Mouse (Mus musculus): Measurements from ENCODE around the gene Lrrc49. TPM values are rescaled to one million over a fixed set of nuclear protein-coding genes. Genes with fewer than 3 reads are reported as not detected.

The Lrrc49 gene
- total RNA-seq, 2 experiments from 2014 or later = 2.5 to 3.2 TPM

DNA sequence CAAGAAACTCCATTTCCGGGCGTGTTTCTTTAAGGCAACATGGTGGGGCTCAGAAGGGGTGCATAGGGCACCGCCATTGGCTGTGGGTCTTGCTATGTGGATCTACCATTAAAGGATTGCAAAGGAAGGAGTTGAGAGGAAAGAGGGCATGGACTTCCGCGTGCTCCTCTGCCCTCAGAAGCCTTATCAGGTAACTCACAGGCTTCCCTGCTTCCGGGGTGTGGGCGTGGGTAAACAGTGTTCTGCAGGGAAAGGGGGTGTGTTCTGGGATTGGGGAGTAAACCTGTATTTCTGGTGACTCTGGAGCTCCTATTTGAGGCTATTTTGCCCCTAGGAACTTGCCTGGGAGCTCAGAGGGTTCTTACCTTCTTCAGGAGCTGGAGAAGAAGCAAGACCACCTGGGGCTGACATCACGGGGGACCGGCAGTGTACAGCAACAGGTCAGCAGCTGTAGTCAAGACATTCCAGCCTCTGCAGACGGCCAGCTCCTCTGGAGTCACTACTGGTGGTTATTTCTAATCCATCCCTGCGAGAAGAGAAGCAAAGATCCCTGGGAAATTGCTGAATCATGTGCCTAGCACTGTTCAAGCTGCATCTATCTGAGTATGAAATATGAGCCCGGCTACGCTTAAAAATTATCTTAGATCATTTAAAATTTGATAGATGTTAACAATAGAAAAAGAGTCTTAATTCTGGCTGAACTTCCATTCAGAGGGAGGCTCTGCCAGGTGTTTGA, 142.4 kb downstream of the Lrrc49 start:
- no peak overlapping the region for H3K4me3 ChIP-seq
- DNase-seq = no peak
- intact Hi-C loops (cut with DNase I) = no loop called here
- H3K27ac ChIP-seq = no peak overlapping the region
- no peak for TF ChIP-seq CTCF (IDR thresholded peaks at IDR 0.05)

DNA sequence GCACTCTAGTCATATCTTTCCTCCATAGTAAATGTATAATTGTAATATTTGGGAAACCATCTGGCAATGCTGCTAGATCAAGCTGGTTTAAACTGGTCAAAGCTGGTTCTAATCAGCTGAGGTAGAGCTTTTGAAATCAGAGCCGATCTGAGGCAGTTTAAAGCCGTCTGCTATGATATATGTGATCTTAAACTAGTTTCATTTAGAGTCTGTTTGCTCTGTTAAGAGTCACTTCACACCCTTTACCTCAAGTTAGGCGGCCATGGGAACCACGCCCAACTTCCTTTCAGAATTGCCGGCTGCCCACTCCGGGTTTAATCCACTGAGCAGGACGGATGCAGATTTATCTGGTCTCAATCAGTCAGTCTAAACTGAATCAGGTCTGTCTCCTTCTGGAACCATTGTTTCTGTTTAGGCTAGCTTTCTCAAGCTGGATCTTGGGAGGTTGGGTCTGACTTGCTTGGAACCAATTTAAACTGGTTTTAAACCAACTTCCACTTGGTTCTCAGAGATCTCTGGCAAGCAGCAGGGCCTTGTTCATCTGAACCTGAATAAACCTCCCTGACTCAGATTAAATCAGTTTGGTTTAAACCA, 144.4 kb downstream of the Lrrc49 start:
- intact Hi-C loops (cut with DNase I) = no loop called here
- no peak overlapping the region for H3K4me3 ChIP-seq
- H3K27ac ChIP-seq = no peak overlapping the region
- no peak for TF ChIP-seq CTCF (IDR thresholded peaks at IDR 0.05)
- no peak for DNase-seq

DNA sequence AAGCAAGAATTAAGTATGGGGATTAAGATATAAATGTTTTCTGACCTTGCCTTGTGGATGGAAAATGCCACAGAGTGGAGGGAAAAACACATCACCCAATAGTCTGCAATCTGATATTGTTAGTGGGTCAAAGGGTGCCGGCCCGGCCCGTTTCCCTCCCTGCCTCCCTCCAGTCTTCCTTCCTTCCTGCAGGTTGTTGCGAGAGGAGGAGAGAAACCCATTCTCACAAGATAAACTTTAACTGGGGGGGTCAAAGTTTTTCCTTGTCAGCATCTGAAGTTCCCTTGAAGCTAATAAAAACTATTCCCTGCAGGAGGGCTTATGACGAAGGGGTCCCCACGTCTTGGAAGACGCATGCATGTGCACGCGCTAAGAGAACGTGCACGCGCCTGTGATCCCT, 157.6 kb downstream of the Lrrc49 start:
- H3K4me3 ChIP-seq = no peak overlapping the region
- intact Hi-C loops (cut with DNase I) = no loop called here
- no peak for DNase-seq
- TF ChIP-seq CTCF (IDR thresholded peaks at IDR 0.05) = no peak
- H3K27ac ChIP-seq = no peak overlapping the region

DNA sequence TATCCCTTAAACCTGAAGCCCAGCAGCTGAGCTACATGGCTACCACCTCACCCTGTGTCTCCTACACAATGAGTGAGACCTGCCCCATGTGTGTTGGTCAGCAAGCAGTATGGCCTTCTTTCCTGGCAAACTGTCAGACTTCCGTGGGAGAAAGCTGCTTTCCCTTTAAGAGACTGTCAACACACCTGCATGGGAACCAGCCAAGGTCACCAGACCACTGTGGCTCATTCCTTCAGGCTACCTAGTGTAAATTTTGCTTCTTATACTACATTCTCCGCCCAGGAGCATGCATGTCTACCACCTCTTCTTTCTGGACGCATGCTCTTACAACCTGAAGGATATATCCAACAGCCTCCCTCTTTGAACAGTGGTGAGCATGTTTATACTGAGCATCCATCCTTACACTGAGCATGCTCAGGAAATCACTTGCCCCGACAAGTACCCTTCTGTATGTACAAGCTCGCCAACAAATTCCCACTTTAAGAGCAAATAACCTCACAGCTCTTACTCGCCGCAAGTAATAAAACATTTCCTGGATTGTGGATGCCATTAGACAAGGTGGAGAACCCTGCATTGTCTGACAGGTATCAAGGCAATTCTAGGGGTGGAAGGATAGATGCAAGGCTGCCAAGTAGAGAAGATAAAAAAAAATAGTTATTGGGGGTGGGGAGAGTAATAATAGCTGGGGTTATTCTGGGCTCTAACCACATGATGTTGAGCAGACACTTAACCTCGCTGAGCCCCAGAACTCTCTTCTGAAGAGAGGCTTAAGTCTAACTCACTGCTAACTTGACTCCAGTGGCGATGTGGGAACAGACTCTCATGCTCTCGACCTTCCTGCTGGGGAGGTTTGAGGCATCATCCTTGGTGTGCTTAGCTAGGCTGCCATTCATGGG, 158.4 kb downstream of the Lrrc49 start:
- no peak overlapping the region for H3K27ac ChIP-seq
- DNase-seq = no peak
- TF ChIP-seq CTCF (IDR thresholded peaks at IDR 0.05) = no peak
- H3K4me3 ChIP-seq = no peak overlapping the region
- intact Hi-C loops (cut with DNase I) = no loop called here

DNA sequence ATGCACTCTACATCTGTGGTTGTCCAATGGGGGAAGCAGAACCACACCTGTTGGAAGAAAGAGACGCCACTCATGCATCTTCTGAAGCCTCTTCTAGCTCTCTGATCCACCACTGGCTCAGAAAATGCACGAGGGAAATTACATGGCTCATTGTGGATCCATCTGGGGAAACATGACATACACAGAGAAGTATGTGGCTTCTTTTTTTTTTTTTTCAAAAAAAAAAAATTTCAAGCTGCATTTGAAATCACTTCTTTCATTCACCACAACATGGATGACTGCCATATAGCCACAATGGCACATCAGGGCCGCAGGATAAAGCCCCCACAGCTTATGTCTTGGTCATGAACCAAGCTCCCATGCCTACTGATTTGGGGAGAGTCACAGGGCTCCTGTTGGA, 159.7 kb downstream of the Lrrc49 start:
- TF ChIP-seq CTCF (IDR thresholded peaks at IDR 0.05) = no peak
- DNase-seq = no peak
- intact Hi-C loops (cut with DNase I) = no loop called here
- no peak overlapping the region for H3K4me3 ChIP-seq
- no peak overlapping the region for H3K27ac ChIP-seq

DNA sequence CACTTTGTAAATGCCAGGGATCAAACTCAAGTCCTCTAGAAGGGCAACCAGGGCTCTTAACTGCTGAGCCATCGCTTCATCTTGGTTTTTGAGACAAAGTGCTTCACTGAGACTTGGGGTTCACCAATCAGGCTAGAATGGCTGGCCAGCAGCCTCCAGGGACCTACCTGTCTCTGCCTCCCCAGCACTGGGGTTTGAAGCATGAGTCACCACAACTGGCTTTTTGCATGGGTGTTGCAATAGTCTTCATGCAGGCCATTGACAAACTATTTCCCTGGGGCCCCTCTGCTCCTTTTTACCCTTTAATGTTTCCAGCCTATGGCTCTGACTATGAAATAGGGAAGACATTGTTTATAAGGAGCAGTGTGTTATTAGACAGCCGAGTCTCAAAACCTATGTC, 160.1 kb downstream of the Lrrc49 start:
- intact Hi-C loops (cut with DNase I) = no loop called here
- no peak for DNase-seq
- no peak for TF ChIP-seq CTCF (IDR thresholded peaks at IDR 0.05)
- H3K27ac ChIP-seq = no peak overlapping the region
- H3K4me3 ChIP-seq = no peak overlapping the region

DNA sequence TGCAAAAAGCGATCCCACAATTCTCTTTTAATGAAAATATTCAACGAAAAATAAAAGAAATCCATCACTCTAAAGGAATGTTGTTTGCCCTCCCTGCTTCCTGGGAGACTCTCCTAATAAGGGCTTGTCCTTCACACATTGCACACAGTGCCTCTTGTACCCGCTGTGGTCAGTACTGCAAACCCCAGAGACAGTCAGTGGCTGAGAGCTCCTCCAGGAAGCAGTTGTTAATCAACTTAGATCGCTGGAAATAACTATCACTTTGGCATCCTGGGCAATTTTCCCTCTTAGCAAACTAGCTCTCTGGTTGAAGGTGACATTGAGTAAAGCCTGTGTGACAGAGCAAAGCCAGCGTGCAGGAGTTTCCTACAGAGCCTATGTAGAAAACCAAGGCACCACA, 160.9 kb downstream of the Lrrc49 start:
- intact Hi-C loops (cut with DNase I) = no loop called here
- H3K4me3 ChIP-seq = no peak overlapping the region
- no peak overlapping the region for H3K27ac ChIP-seq
- DNase-seq = no peak
- no peak for TF ChIP-seq CTCF (IDR thresholded peaks at IDR 0.05)

DNA sequence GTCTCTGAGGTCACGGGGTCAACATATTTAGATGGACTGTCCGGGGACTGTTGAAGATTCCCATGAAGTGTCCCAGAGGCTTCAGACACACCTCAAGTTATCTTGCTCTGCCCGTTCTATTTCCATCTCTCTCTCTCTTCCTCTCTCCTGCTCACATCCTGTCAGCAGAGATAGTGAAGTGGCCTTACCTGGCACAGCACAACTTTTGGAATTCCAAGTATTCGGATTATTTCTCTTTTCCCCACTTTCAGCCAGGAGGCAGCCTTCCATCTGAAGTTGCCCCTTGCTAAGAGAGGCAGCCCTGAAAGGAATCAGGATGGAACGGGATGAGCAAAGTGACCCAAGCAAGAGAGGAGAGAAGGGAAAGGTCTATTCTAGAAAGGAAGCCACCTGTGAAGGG, 161.8 kb downstream of the Lrrc49 start:
- DNase-seq = no peak
- TF ChIP-seq CTCF (IDR thresholded peaks at IDR 0.05) = no peak
- no peak overlapping the region for H3K4me3 ChIP-seq
- no peak overlapping the region for H3K27ac ChIP-seq
- intact Hi-C loops (cut with DNase I) = no loop called here

DNA sequence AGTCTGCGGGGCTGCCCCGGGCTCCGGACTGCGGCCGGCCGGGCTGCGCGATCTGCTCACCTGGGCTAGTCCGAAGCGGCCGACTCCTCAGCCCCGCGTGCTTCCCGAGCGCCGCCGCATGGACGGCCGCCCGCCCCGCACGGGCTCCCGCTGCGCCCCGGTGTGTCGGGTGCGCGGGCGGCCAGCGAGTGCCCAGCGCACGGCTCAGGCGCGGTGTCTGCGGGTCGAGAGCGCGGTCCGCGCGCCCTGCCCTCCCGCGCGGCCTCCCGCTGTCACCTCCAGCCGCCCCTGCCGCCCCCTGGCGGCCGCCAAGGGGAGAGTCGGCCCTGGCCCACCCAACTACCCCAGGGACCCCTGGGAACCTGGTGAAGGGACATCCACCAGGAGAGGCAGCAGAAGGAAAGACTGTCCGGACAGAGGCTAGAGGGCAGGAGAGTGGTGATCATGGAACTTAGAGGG, 166.1 kb downstream of the Lrrc49 start, which contains the start of gene Thsd4:
Thsd4 (minus strand) TSS at position 241 of the 459 bp plus-strand sequence.
- H3K4me3 ChIP-seq = peak within 1 kb of the TSS; percentile 79
- intact Hi-C loops (cut with DNase I) = loop anchor here (1.0 to 5.0 kb wide), 3 partner anchors 80 to 277 kb away; no protein-coding TSS in a partner anchor
- H3K27ac ChIP-seq = peak within 1 kb of the TSS; percentile 40
- TF ChIP-seq CTCF (IDR thresholded peaks at IDR 0.05) = peak; percentile 92
- DNase-seq = peak; percentile 75

DNA sequence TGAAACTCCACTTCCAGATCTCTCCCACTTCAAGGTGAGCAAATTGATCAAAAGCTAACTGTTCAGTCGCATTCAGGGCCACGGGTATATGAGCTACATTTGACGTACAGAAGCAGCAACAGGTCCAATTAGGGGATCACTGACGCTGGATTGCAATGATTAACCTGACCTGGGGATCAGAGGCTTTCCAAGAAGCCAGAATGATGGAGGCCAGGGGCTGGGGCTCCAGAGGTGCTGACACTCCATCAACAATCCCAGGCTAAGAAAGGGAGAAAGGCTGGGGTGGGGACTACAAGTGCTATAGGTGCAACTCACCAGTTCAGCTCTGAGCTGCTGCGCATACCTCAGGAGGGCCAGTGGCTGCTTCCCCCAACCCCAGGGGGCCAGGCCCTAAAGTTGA, 166.8 kb downstream of the Lrrc49 start:
- H3K27ac ChIP-seq = no peak overlapping the region
- H3K4me3 ChIP-seq = peak overlapping the region; percentile 79
- intact Hi-C loops (cut with DNase I) = loop anchor here (5.0 kb wide), 1 partner anchor 81 kb away; no protein-coding TSS in a partner anchor
- TF ChIP-seq CTCF (IDR thresholded peaks at IDR 0.05) = no peak
- no peak for DNase-seq

DNA sequence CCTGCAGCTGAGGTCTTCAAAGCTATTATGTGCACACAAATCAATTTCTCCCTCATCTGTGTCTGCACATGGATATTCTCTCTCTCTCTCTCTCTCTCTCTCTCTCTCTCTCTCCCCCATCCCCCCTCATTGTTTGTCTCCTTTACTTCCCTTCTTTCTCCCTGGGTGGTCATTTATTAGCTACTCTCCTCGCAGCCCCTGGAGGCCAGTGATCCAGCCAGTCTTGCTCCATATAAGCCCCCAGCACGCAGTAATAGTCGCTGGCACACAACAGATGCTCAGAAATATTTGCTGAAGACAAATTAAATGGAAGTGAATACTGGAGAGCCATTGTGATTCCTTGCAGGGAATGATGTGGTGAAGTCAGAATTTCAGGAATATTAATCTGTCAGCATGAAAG, 168.4 kb downstream of the Lrrc49 start:
- no peak for TF ChIP-seq CTCF (IDR thresholded peaks at IDR 0.05)
- no peak overlapping the region for H3K27ac ChIP-seq
- intact Hi-C loops (cut with DNase I) = no loop called here
- DNase-seq = no peak
- H3K4me3 ChIP-seq = no peak overlapping the region

Other genes starting within 250 kb of the Lrrc49 start
- 1 to 10 TPM in 1 of 2 experiments, under 1 TPM in 1; 0.48 to 1.2 TPM for gene Thsd4, start 166.1 kb downstream of the Lrrc49 start, total RNA-seq (2021)
- gene Larp6, start 24.8 kb upstream of the Lrrc49 start, total RNA-seq (2021) = 1 to 10 TPM; 1.1 to 2.2 TPM
- gene Uaca, start 106.4 kb upstream of the Lrrc49 start, total RNA-seq (2021) = 100 to 1,000 TPM; 119 to 145 TPM

All from gastrocnemius, adult 2 months (tissue).